Mouse (Mus musculus): ENCODE data around the gene Cfap157. TPM values are rescaled to one million over a fixed set of nuclear protein-coding genes. Genes with fewer than 3 reads are reported as not detected.
A peak's percentile ranks its signal among the peaks of the same experiment; 100 is the strongest.

The Cfap157 gene
- polyA plus RNA-seq, 1 experiment from 2014 or later: 1.5 TPM

- Histone ChIP-seq H3K4me1 (peaks cover 2% of the 10 kb centered on the region; the same call in 1 of the 2 replicates), H3K4me2 (replicated peaks) (no peak overlapping the region), H3K27ac (0 out of 2 replicates have a peak overlapping the region, but pooled peaks have one; percentile 19), H3K36me3 (peaks cover 34% of the 10 kb centered on the region), H3K27me3 (no peaks in the 10 kb centered on the region), H3K4me3 (no peak overlapping the region), H3K9ac (no peak overlapping the region), H3K9me3 (replicated peaks) (no peaks in the 10 kb centered on the region)
- WGBS: 68% methylated on average over 17 of the region's 17 CpGs
- ATAC-seq (ENCODE audit: low FRiP score): no peak
Observed at GRCm38 (mm10) chr2:32816946-32817581, 32.8 kb upstream of the Cfap157 start.

GRCm38 (mm10) chr2:32816497-32816896 is 32.3 kb upstream of the Cfap157 start:
- Histone ChIP-seq H3K4me1 (peaks cover 2% of the 10 kb centered on the region; the same call in 1 of the 2 replicates), H3K27me3 (no peaks in the 10 kb centered on the region), H3K4me3 (no peak overlapping the region), H3K4me2 (replicated peaks) (no peak overlapping the region), H3K9ac (no peak overlapping the region), H3K9me3 (replicated peaks) (no peaks in the 10 kb centered on the region), H3K36me3 (peaks cover 39% of the 10 kb centered on the region), H3K27ac (no peak overlapping the region)
- 93% methylated on average over 2 of the region's 2 CpGs for WGBS
- no peak for ATAC-seq (ENCODE audit: low FRiP score)

DNA sequence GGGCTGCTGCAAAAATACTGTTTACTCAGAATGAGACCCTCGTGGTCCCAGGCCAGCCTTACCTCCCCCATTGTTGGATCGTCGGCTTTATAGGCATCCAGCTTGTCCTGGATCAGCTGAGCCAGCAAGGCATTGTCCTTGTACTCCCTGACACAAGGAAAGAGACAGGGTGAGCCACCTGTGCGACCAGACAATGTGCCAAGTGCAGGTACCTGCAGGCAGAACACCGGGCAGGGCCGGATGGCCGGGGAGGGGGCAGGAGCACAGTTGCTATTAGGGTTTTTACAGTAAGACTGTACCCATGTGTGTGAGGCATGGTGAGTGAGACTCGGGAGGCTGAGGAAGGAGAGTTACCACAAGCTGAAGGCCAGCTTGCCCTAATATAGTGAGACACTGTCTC is 27.7 kb upstream of the Cfap157 start:
- Histone ChIP-seq H3K9ac (no peak overlapping the region), H3K27ac (no peak overlapping the region), H3K36me3 (peaks cover 58% of the 10 kb centered on the region), H3K4me2 (replicated peaks) (no peak overlapping the region), H3K9me3 (replicated peaks) (no peaks in the 10 kb centered on the region), H3K27me3 (no peaks in the 10 kb centered on the region), H3K4me3 (no peak overlapping the region), H3K4me1 (peaks cover under 1% of the 10 kb centered on the region; the same call in 1 of the 2 replicates)
- ATAC-seq (ENCODE audit: low FRiP score): no peak
- 83% methylated on average over 8 of the region's 8 CpGs for WGBS

DNA sequence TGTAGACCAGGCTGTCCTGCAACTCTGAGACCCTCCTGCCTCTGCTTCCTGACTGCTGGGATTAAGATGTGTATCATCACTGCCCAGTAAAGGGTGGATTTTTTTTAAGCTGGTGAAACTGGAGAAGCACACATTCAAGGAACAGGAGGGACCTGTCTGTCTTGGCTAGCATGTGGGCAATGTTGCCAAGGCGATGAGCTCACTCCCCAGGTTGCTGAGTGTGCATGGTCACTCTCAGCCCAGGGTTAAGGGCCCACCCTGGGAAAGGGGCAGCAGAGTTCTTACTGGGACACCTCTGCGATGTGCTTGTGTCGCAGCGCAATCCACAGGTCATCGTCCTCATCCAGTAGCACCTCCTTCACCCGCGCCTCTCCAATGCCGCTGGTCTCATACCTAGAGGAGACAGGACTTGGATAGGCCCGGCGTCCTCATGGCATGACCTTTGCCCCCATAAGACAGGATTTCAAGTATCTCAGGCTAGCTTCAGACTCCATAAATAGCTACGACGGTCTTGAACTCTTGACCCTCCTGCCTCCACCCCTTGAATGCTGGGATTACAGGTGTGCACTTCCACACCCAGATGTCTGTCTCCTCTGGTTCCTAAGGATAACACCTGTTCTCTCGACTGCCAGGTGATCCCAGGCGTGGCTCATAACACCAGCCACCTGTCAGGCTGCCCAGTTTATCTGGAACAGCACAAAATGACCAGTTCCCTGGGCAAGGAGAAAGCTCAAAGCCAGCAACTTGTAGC is 24.8 kb upstream of the Cfap157 start:
- Histone ChIP-seq H3K4me1 (no peaks in the 10 kb centered on the region), H3K9me3 (replicated peaks) (no peaks in the 10 kb centered on the region), H3K27ac (no peak overlapping the region), H3K9ac (no peak overlapping the region), H3K27me3 (no peaks in the 10 kb centered on the region), H3K4me2 (replicated peaks) (no peak overlapping the region), H3K36me3 (peaks cover 74% of the 10 kb centered on the region), H3K4me3 (no peak overlapping the region)
- no peak for ATAC-seq (ENCODE audit: low FRiP score)
- 92% methylated on average over 14 of the region's 14 CpGs for WGBS

DNA sequence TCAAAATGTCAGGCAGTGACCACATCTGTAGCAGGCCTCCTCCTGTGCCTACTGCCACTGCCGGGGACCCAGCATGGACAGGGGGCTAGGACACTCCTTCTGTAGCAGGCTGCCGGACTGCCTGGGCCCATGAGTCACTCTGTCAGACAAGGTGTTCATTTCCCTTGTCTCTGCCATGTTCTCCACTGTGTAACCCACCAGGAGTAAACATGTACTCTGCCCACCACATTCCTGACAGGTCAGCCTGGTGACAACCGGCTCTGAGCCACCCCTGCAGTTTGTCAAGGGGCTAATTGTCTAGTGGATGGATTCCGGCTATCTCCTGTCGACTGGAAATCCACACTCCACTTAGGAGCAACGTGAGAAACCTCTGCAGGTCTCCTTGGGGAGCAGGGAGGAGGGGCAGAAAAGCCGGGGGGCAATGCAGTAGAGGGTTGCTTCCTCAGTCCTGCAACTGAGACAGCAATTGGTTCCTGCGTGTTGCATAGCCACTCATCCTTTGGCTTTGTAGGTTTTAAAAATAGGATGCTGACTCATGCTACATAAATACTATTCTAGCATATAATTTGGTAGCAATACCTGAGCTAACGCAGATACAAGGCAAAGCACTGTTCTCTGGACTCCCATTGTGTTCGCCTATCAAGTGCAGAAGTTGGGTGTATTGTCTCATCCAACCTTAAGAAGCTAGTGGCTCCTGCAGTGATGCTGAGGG is 14.2 kb upstream of the Cfap157 start:
- peaks cover 92% of the 10 kb centered on the region for H3K36me3 ChIP-seq
- H3K27ac ChIP-seq: 0 out of 2 replicates have a peak overlapping the region, but pooled peaks have one; percentile 18
- no peaks in the 10 kb centered on the region for H3K27me3 ChIP-seq
- H3K9me3 ChIP-seq (replicated peaks): no peaks in the 10 kb centered on the region
- no peak overlapping the region for H3K4me2 ChIP-seq (replicated peaks)
- no peak for ATAC-seq (ENCODE audit: low FRiP score)
- no peak overlapping the region for H3K9ac ChIP-seq
- 72% methylated on average over 10 of the region's 10 CpGs for WGBS
- peaks cover 9% of the 10 kb centered on the region; the same call in 1 of the 2 replicates for H3K4me1 ChIP-seq
- no peak overlapping the region for H3K4me3 ChIP-seq

DNA sequence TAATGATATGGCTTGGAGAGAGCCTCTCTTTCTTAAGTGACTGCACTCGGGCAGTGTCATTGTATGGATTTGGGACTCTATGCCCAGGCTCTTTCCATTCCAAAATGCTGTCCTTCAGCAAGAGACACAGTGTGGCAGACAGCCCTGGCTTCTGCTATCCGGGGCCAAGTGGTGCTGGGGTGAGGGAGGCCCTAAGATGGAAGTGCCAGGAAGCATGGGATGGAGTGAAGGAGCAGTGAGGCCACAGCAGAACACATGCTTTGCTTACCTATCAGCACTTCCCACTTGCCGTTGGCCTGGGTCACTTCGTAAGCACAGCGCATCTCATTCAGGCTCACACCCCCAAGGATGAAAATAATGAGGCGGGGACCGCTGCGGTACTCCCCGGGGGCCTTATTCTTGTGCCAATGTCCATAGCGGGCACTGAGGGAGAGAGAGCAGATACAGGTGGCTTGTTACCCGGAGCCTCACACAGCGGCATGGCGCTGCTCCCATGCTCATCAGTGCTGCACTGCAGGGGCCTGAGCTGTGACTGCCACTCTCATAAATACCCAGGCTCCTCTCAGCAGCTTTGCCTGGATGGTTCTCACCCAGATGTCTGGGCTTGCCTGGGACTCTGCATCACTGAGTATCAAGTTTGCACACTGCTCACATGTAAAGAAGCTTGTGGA is 11.7 kb upstream of the Cfap157 start:
- WGBS: 85% methylated on average over 13 of the region's 13 CpGs
- Histone ChIP-seq H3K27ac (no peak overlapping the region), H3K4me2 (replicated peaks) (no peak overlapping the region), H3K27me3 (no peaks in the 10 kb centered on the region), H3K9ac (no peak overlapping the region), H3K36me3 (peaks cover 87% of the 10 kb centered on the region), H3K4me1 (peaks cover 9% of the 10 kb centered on the region; the same call in 1 of the 2 replicates), H3K9me3 (replicated peaks) (no peaks in the 10 kb centered on the region), H3K4me3 (no peak overlapping the region)
- ATAC-seq (ENCODE audit: low FRiP score): no peak

- ATAC-seq (ENCODE audit: low FRiP score): no peak
- Histone ChIP-seq H3K27me3 (no peaks in the 10 kb centered on the region), H3K4me3 (no peak overlapping the region), H3K36me3 (peaks cover 69% of the 10 kb centered on the region), H3K27ac (no peak overlapping the region), H3K9ac (no peak overlapping the region), H3K9me3 (replicated peaks) (no peaks in the 10 kb centered on the region), H3K4me2 (replicated peaks) (no peak overlapping the region), H3K4me1 (peaks cover 3% of the 10 kb centered on the region)
- WGBS: 92% methylated on average over 6 of the region's 6 CpGs
Observed at GRCm38 (mm10) chr2:32791297-32791696, 7.1 kb upstream of the Cfap157 start.

GRCm38 (mm10) chr2:32788581-32788980 is 4.4 kb upstream of the Cfap157 start:
- WGBS: 50% methylated on average over 2 of the region's 2 CpGs

GRCm38 (mm10) chr2:32787176-32787575 is 2.9 kb upstream of the Cfap157 start:
- no peaks in the 10 kb centered on the region for H3K27me3 ChIP-seq
- 61% methylated on average over 6 of the region's 6 CpGs for WGBS
- no peaks in the 10 kb centered on the region; the same call in 1 of the 2 replicates for H3K4me1 ChIP-seq
- H3K9me3 ChIP-seq (replicated peaks): no peaks in the 10 kb centered on the region
- ATAC-seq (ENCODE audit: low FRiP score): no peak
- peaks cover 34% of the 10 kb centered on the region for H3K36me3 ChIP-seq
- no peak overlapping the region for H3K4me2 ChIP-seq (replicated peaks)
- H3K27ac ChIP-seq: no peak overlapping the region
- no peak overlapping the region for H3K4me3 ChIP-seq
- H3K9ac ChIP-seq: no peak overlapping the region

More at GRCm38 (mm10) chr2:32788581-32788980, 4.4 kb upstream of the Cfap157 start:
- no peaks in the 10 kb centered on the region; the same call in 1 of the 2 replicates for H3K4me1 ChIP-seq
- no peak overlapping the region for H3K27ac ChIP-seq
- H3K4me2 ChIP-seq (replicated peaks): no peak overlapping the region
- no peak overlapping the region for H3K9ac ChIP-seq
- no peak overlapping the region for H3K4me3 ChIP-seq
- ATAC-seq (ENCODE audit: low FRiP score): no peak
- H3K36me3 ChIP-seq: peaks cover 42% of the 10 kb centered on the region
- H3K27me3 ChIP-seq: no peaks in the 10 kb centered on the region
- no peaks in the 10 kb centered on the region for H3K9me3 ChIP-seq (replicated peaks)

DNA sequence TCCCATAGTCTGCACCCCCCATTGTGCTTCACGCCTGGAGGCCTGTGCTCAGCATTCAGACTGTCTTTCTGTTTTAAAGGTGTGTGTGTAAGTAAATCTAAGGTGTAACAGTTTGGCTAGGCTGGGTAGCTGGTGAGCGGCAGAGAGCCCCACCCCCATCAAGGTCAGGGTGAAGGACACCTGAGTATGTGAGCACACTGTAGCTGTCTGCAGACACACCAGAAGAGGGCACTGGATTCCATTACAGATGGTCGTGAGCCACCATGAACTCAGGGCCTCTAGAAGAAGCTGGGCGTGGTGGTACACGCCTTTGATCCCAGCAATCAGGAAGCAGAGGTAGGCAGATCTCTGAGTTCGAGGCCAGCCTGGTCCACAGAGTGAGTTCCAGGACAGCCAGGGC is 2.5 kb downstream of the Cfap157 start:
- Histone ChIP-seq H3K4me3 (no peak overlapping the region), H3K27ac (no peak overlapping the region), H3K9ac (no peak overlapping the region), H3K4me1 (no peaks in the 10 kb centered on the region; the same call in 1 of the 2 replicates), H3K9me3 (replicated peaks) (no peaks in the 10 kb centered on the region), H3K4me2 (replicated peaks) (no peak overlapping the region), H3K27me3 (no peaks in the 10 kb centered on the region), H3K36me3 (no peaks in the 10 kb centered on the region)
- no peak for ATAC-seq (ENCODE audit: low FRiP score)
- WGBS: 75% methylated on average over 6 of the region's 6 CpGs

DNA sequence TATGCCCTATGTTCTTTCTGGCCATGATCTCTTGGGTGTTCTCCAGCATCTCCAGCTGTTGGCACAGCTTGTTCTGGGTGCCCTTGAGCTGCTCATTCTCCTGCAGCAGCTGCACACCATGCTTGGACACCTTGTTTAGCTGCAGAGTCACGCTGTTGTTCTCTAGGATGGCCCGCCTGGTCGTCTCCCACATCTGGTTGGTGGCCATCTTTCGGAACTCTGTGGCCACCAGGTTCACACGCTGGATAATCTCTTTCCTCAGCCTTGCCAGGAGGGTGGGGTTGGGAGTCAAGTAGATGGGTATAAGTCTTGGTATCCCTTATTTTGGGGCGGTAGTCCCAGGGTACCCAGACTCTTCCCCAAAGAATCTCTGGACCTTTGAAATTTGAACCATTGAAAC is 4.5 kb downstream of the Cfap157 start:
- ATAC-seq (ENCODE audit: low FRiP score): no peak
- Histone ChIP-seq H3K27me3 (peaks cover 3% of the 10 kb centered on the region; the same call in 1 of the 2 replicates), H3K4me1 (peaks cover 13% of the 10 kb centered on the region), H3K36me3 (no peaks in the 10 kb centered on the region), H3K4me2 (replicated peaks) (no peak overlapping the region), H3K27ac (no peak overlapping the region), H3K4me3 (no peak overlapping the region), H3K9ac (no peak overlapping the region), H3K9me3 (replicated peaks) (no peaks in the 10 kb centered on the region)
- 93% methylated on average over 6 of the region's 6 CpGs for WGBS

DNA sequence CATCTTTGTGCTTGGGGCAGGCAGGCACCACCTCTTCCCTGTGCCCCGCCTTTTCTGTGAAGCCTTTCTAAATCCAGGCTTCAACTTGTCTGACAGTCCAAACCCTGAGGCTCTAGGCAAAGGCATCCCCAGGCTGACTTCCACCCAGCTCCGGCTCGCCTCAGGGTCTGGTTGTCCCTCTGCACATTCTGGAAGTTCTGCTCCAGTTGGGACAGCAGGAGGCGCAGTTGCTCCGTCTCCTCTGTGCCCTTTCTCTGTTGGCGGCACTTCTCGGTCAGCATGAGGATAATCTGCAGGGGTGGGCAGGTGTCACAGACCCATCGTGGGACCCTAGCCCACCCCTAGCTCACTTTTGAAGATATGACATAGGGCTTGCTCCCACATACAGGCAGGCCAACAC is 5.1 kb downstream of the Cfap157 start:
- H3K9me3 ChIP-seq (replicated peaks): no peaks in the 10 kb centered on the region
- H3K27me3 ChIP-seq: peaks cover 3% of the 10 kb centered on the region; the same call in 1 of the 2 replicates
- ATAC-seq (ENCODE audit: low FRiP score): no peak
- no peak overlapping the region for H3K27ac ChIP-seq
- peaks cover 13% of the 10 kb centered on the region for H3K4me1 ChIP-seq
- no peak overlapping the region for H3K4me2 ChIP-seq (replicated peaks)
- no peaks in the 10 kb centered on the region for H3K36me3 ChIP-seq
- no peak overlapping the region for H3K9ac ChIP-seq
- 14% methylated on average over 8 of the region's 8 CpGs for WGBS
- H3K4me3 ChIP-seq: no peak overlapping the region

Measured in hindbrain, embryonic 12.5 days (tissue).